Mouse (Mus musculus) G1E (cell line): ENCODE data around the gene Nkain4.

Experiments used
- CTCF ChIP-seq: IDR thresholded peaks from 2 replicates; pipeline ENCODE4 v1.5.1; 2012; ENCODE audit warnings: low read depth, low read length, inconsistent platforms, mixed read lengths
- GATA1 ChIP-seq: IDR thresholded peaks from 2 replicates; pipeline ENCODE4 v1.6.1; 2012; ENCODE audit warnings: borderline replicate concordance, low read length, inconsistent platforms, mixed read lengths
- GATA2 ChIP-seq: IDR thresholded peaks from 2 replicates; pipeline ENCODE4 v1.6.1; 2012; ENCODE audit warnings: low read depth, low read length, inconsistent platforms, borderline replicate concordance
- POLR2AphosphoS5 ChIP-seq: IDR thresholded peaks from 2 replicates; pipeline ENCODE4 v1.6.1; 2012; ENCODE audit warnings: low read depth, low read length, inconsistent platforms; ENCODE audit not compliant: insufficient replicate concordance
- TAL1 ChIP-seq: conservative IDR thresholded peaks from 2 replicates; pipeline ENCODE4 v1.6.1; 2012; ENCODE audit warnings: low read depth, low read length, inconsistent platforms, mixed read lengths

DNA sequence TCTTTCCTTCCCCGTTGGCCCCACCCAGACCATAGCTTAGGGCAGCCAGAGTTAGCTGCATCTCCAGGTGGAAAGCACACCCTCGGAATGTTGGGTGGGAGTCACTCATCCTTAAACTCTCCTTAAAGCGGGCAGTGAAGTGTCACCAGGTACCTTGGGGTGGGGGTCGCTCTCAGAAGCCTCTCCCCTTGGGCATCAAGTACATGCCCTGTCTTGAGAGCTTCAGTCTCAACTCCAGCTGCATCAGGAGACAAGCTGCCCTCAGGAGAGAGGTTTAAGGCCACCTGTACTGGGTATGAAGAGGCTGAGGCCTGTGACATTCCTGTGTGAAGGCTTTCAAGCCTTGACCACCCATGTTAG, 64.6 kb downstream of the Nkain4 start:
- TF ChIP-seq CTCF (no peak), TAL1 (no peak), GATA1 (no peak), POLR2AphosphoS5 (no peak), GATA2 (no peak)
